Mouse (Mus musculus) kidney, adult 9 months (tissue): Measurements from ENCODE around the gene Cox11.

Source experiments
- DNase-seq: peaks from one replicate; pipeline ENCODE4 v3.0.0; 2022

Gene Cox11

GRCm38 (mm10) chr11:90665161-90665560 is 27.2 kb downstream of the Cox11 start:
- peak; percentile 17 for DNase-seq

- DNase-seq: no peak
These were observed 28.3 kb downstream of the Cox11 start for GRCm38 (mm10) chr11:90666144-90666757.

DNA sequence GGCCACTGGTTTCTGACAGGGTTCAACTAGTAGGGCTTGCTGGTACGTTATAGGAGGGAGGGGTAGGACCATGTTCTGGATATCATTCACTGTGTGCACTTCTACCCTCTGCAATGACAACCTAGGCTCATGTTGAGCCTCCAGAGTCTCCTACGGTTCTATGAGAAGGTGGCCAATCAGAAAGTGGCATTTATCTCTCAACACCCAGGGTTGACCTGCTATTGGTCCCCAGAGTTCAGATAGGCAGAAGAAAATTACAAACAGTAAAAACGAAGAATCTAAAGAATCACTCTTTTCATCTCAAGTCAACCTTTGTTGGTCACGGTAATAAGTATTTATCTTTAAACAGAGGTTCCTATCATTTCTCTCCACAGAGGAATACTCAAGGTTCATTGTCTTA is 28.9 kb downstream of the Cox11 start:
- no peak for DNase-seq

DNA sequence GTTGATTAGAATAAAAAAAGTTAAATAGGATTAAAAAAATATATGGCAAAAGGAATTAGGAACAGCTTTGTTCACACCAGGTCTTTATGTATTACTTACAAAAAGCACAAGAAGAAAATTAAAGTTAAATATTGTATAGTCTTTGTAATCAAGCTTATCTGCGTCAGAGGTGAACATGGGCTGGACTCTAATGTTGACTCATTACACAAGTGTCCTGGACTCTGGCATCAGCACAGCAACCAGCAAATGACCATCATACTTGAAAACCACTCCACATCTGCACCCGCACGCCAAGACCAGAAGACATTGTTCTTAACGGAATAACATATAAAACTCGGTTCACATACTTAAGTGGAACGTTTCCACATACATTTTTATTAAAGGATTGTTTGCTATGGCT is 29.4 kb downstream of the Cox11 start:
- no peak for DNase-seq

- DNase-seq: no peak
These were observed 37.6 kb downstream of the Cox11 start for GRCm38 (mm10) chr11:90675479-90676110.

DNA sequence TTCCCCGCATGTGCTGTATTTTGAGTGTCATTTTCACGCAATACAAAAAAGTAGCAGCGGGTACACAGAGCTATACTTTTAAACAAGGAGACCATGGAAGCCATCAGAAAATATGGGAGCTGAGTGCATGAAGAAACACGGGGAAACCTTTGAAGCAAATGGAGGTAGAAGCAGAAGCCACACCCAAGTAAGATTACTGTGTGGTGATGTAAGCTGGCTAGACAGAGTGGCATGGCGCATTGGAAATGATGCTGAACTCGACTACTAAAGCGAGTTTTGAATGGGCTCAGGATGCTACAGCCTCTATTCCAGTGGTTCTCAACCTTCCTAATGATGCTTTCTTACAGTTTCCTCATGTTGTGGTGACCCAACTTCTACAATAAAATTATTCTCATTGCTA is 39.1 kb downstream of the Cox11 start:
- DNase-seq: no peak

- DNase-seq: no peak
These were observed 39.9 kb downstream of the Cox11 start for GRCm38 (mm10) chr11:90677771-90678288.

GRCm38 (mm10) chr11:90678582-90678981 is 40.6 kb downstream of the Cox11 start:
- DNase-seq: no peak

DNA sequence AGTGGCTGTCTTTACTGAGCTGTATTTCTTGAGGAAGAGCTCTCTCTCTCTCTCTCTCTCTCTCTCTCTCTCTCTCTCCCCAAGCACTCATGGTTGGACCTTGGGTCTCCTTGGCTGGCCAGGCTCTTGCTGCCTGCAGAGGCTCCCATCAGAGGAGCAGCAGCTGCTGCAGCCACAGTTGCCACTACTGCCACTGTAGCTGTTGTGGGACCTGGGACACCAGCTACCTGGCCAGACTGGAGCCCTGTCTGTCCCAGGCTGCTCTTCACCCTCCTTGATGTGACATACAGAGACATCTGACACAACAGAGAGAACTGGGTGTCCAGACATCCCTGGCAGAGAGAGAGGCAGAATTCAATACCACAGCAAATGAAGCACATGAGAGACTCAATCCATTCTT is 43.2 kb downstream of the Cox11 start:
- DNase-seq: no peak

DNA sequence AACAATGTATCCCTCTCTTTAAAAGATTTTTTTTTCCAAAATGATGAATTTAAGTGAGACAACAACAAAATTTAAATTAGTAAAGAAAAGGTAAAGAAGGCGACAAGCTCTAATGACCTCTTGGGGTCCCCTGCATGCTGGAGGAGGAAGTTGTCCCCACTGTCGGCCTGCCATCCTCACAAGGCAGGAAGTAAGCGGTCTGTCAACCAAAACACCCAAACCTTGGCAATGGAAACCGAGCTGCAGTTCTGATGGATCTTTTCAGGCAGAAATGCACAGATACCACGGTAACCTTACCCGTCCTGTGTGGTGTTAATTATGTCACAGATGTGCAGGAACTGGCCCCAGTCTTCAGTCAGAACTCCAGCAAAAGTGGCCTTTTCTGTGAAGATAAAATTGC is 46.8 kb downstream of the Cox11 start:
- DNase-seq: no peak

- no peak for DNase-seq
These were observed 47.2 kb downstream of the Cox11 start for GRCm38 (mm10) chr11:90685196-90685595.

DNA sequence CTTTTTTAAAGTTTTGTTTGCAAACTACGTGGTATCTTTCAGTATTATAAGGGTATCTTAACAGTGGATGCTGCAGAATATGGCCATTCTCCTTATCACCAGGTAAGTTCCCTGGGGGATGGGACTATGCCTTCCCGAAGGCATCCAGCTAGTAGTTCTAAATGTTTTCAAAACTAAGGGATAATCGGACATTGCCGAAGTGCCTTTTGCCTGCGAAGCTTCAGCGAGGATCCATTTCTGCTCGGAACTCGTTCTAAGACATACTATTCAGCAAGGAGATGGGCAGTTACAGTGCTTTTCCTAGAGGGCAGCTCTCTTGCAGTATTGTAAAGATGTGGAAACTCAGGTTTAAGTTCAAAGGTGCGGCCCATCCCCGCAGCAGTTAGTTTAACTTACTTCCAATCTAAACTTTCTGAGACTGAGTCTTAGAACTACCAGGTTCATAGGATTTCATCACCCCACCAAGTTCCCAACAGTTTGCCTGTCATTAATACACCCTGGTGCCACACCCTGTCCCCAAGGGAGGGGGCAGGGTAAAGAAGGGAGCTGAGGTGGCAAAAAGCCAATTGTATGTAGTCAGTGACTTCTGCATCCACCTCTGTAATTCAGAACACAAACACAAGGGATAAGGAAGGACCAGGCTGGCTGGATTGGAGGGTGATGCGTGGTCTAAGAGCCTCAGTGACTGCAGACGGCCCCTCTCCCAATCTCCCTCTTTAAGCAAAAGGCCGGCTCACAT is 48.5 kb downstream of the Cox11 start:
- DNase-seq: peak; percentile 16

GRCm38 (mm10) chr11:90687040-90687439 is 49.1 kb downstream of the Cox11 start:
- DNase-seq: no peak

GRCm38 (mm10) chr11:90687460-90688416 is 49.8 kb downstream of the Cox11 start, which contains the start of gene Tom1l1:
TSS of gene Tom1l1 (minus strand) at chr11:90688366.
- peak; percentile 79 for DNase-seq

DNA sequence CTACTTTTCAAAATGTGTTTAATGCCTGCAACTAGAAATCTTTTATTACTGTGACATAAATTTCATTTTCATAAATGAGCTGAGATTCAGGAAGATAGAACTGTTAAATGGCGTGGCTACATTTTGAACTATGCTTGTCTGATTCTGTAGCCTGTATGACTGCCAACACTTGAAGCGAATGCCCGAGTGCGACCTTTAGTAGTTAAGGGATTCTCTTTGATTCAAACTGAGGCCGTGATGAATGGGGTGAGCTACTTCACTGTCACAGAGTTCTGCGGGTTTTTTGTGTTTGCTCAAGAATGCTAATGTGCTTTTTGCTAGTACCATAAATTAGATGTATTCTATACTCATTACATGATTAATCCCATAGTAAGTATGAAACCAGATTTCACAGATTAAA is 52.4 kb downstream of the Cox11 start:
- no peak for DNase-seq

DNA sequence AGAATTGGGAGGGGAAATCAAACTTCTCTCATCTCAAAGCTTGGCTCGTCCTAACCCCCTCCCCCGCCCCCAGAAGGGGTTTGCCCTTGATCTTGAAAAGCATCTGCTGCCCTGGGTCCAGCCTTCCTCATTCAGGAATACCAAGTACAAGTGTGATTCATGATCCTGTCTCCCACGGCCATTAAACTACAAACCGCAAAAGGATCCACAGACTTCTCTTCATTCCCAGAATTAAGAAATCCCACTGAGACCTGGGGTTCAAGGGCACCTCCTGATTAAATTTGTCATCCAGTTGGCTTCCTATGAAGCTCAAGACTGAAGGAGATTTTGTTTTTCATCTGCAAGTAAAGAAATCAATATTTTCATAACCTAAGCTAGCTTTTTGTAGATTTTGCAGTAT is 56.2 kb downstream of the Cox11 start:
- DNase-seq: no peak
